Mouse (Mus musculus) embryonic fibroblast, embryonic 13.5 days (primary cell): ENCODE data around the gene Nuak2. TPM values are rescaled to one million over a fixed set of nuclear protein-coding genes. Genes with fewer than 3 reads are reported as not detected.
A peak's percentile ranks its signal among the peaks of the same experiment; 100 is the strongest.

ENCODE experiments used
- H3K27ac ChIP-seq: 2 replicates; pipeline ENCODE4 v1.5.1; 2012; ENCODE audit warnings: low read length, control low read depth, inconsistent platforms; ENCODE audit not compliant: insufficient read depth
- H3K4me1 ChIP-seq: 2 replicates; pipeline ENCODE4 v1.6.1; 2011; ENCODE audit warnings: low read length; ENCODE audit not compliant: control insufficient read depth, insufficient read depth
- H3K4me3 ChIP-seq: 2 replicates; pipeline ENCODE4 v1.5.1; 2011; ENCODE audit warnings: mild to moderate bottlenecking, control low read depth, low read length; ENCODE audit not compliant: insufficient read depth
- CTCF ChIP-seq: IDR thresholded peaks from 2 replicates; pipeline ENCODE4 v1.5.1; 2011; ENCODE audit warnings: mild to moderate bottlenecking, control low read depth, low read length, moderate library complexity, borderline replicate concordance; ENCODE audit not compliant: insufficient read depth
- POLR2A ChIP-seq: IDR thresholded peaks from 2 replicates; pipeline ENCODE4 v1.6.1; 2011; ENCODE audit warnings: low read depth, mild to moderate bottlenecking, control low read depth, low read length, moderate library complexity
- polyA plus RNA-seq: library from polyadenylated mRNA; stranded (reverse); fragments of >200 nt; gene quantifications from 2 replicates; pipeline ENCODE4 v1.2.4, GENCODE M21; 2011; ENCODE audit warnings: low read depth; ENCODE audit not compliant: missing spikeins, insufficient read length

The Nuak2 gene
- polyA plus RNA-seq, 1 experiment, result 9.2 TPM

- H3K4me3 ChIP-seq, result no peak overlapping the region
- TF ChIP-seq POLR2A (no peak), CTCF (no peak)
- no peak overlapping the region for H3K27ac ChIP-seq
- peaks cover 9% of the 10 kb centered on the region; the same call in 1 of the 2 replicates for H3K4me1 ChIP-seq
Measured at GRCm38 (mm10) chr1:132356841-132357240, 40.9 kb downstream of the Nuak2 start.

- Histone ChIP-seq H3K4me3 (no peak overlapping the region), H3K4me1 (no peaks in the 10 kb centered on the region), H3K27ac (no peak overlapping the region)
- TF ChIP-seq POLR2A (no peak), CTCF (no peak)
Measured at GRCm38 (mm10) chr1:132361959-132362358, 46.0 kb downstream of the Nuak2 start.

GRCm38 (mm10) chr1:132364388-132364787 lies 48.5 kb downstream of the Nuak2 start:
- H3K27ac ChIP-seq, result no peak overlapping the region
- no peak overlapping the region for H3K4me3 ChIP-seq
- no peak for TF ChIP-seq CTCF
- no peak for TF ChIP-seq POLR2A
- 0 out of 2 replicates have a peak, but pooled peaks cover 3% of the 10 kb centered on the region for H3K4me1 ChIP-seq

GRCm38 (mm10) chr1:132364896-132365557 lies 49.1 kb downstream of the Nuak2 start:
- Histone ChIP-seq H3K27ac (no peak overlapping the region), H3K4me3 (no peak overlapping the region), H3K4me1 (0 out of 2 replicates have a peak, but pooled peaks cover 3% of the 10 kb centered on the region)
- no peak for TF ChIP-seq CTCF
- no peak for TF ChIP-seq POLR2A

GRCm38 (mm10) chr1:132365645-132366044 lies 49.7 kb downstream of the Nuak2 start:
- Histone ChIP-seq H3K4me1 (peaks cover 3% of the 10 kb centered on the region; the same call in 1 of the 2 replicates), H3K4me3 (no peak overlapping the region), H3K27ac (no peak overlapping the region)
- TF ChIP-seq CTCF (no peak), POLR2A (no peak)

- no peak for TF ChIP-seq POLR2A
- no peak for TF ChIP-seq CTCF
- H3K4me1 ChIP-seq, result peaks cover 6% of the 10 kb centered on the region; the same call in 1 of the 2 replicates
- H3K27ac ChIP-seq, result no peak overlapping the region
- H3K4me3 ChIP-seq, result no peak overlapping the region
Measured at GRCm38 (mm10) chr1:132366235-132366634, 50.3 kb downstream of the Nuak2 start.

GRCm38 (mm10) chr1:132366937-132367336 lies 51.0 kb downstream of the Nuak2 start:
- Histone ChIP-seq H3K4me3 (no peak overlapping the region), H3K27ac (no peak overlapping the region), H3K4me1 (peaks cover 6% of the 10 kb centered on the region; the same call in 1 of the 2 replicates)
- TF ChIP-seq CTCF (no peak), POLR2A (no peak)

GRCm38 (mm10) chr1:132367692-132368506 lies 52.0 kb downstream of the Nuak2 start:
- no peak overlapping the region for H3K4me3 ChIP-seq
- TF ChIP-seq CTCF (peak; percentile 87), POLR2A (no peak)
- no peak overlapping the region for H3K27ac ChIP-seq
- peaks cover 6% of the 10 kb centered on the region; the same call in 1 of the 2 replicates for H3K4me1 ChIP-seq

- Histone ChIP-seq H3K4me3 (no peak overlapping the region), H3K27ac (no peak overlapping the region), H3K4me1 (peaks cover 6% of the 10 kb centered on the region; the same call in 1 of the 2 replicates)
- TF ChIP-seq POLR2A, result no peak
- TF ChIP-seq CTCF, result no peak
Measured at GRCm38 (mm10) chr1:132370681-132371173, 54.8 kb downstream of the Nuak2 start.
